ENCODE assay signal across 14 mouse cellular contexts in the genomic region with DNA sequence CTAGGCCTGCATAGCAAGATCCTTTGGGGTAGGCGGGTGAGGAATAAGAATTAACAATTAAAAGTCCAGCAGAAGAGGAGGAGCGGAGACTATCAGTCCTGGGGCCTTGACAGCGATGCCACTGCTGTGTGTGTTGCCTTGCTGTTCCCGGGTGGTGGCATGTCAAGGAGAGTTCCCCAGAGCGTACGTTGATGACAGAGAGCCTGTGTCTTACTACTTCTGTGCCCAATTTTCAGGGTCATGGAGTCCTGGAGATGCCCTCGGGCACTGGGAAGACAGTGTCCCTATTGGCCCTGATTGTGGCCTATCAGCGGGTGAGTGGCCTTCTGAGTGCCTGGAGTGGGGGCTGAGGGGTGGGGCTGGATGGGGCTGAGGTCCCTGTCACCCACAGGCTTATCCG. TPM values are rescaled to one million over a fixed set of nuclear protein-coding genes. Genes with fewer than 3 reads are reported as not detected.
DNase-seq lines count a peak whose midpoint lies in the region; ATAC-seq and TF ChIP-seq lines count a peak whose summit lies in the region.
"Had no signal": no experiment of that assay in that cellular context is flagged by ENCODE, and none has a peak within 500 bp of the region (broad histone marks: within the 10 kb centered on the region; RNA-seq: fewer than 3 reads in every experiment).

No protein-coding gene starts in this region.

- H3K27me3 ChIP-seq in liver, embryonic 12.5 days (replicated peaks), result no peaks in the 10 kb centered on the region
- H3K27me3 ChIP-seq in liver, postnatal 0 days (ENCODE audit: insufficient read depth, low read length), result no peaks in the 10 kb centered on the region
- H3K27me3 ChIP-seq: heart, embryonic 13.5 days had no signal

- H3K4me3 ChIP-seq in liver, embryonic 12.5 days, result no peak overlapping the region
- H3K4me3 ChIP-seq in liver, postnatal 0 days (ENCODE audit: low read depth, low read length), result no peak overlapping the region

- 87% methylated on average over 9 of the region's 9 CpGs for WGBS in liver, embryonic 12.5 days (ENCODE audit: insufficient replicate concordance)
- 85% methylated on average over 9 of the region's 9 CpGs for WGBS in liver, postnatal 0 days (ENCODE audit: insufficient replicate concordance)

- peaks cover 31% of the 10 kb centered on the region for H3K4me1 ChIP-seq in liver, embryonic 12.5 days
- peaks cover 10% of the 10 kb centered on the region for H3K4me1 ChIP-seq in liver, postnatal 0 days (ENCODE audit: insufficient read depth)

- H3K9ac ChIP-seq in liver, embryonic 12.5 days, result no peak overlapping the region
- no peak overlapping the region for H3K9ac ChIP-seq in liver, postnatal 0 days (replicated peaks)

- TF ChIP-seq EP300 in liver, postnatal 0 days (IDR thresholded peaks at IDR 0.05; ENCODE audit: low read depth), result no peak

- no peak for ATAC-seq in liver, embryonic 12.5 days
- no peak for ATAC-seq in liver, postnatal 0 days

- H3K27ac ChIP-seq in liver, embryonic 12.5 days, result no peak overlapping the region
- no peak overlapping the region for H3K27ac ChIP-seq in liver, postnatal 0 days (ENCODE audit: low read depth)
- H3K27ac ChIP-seq: heart, embryonic 13.5 days had no signal

- TF ChIP-seq CTCF in liver, postnatal 0 days (IDR thresholded peaks at IDR 0.05; ENCODE audit: low read depth), result no peak

- H3K36me3 ChIP-seq in liver, embryonic 12.5 days, result peaks cover 52% of the 10 kb centered on the region
- peaks cover 27% of the 10 kb centered on the region for H3K36me3 ChIP-seq in liver, postnatal 0 days (replicated peaks; ENCODE audit: insufficient read depth, low read length)

- no peaks in the 10 kb centered on the region for H3K9me3 ChIP-seq in liver, embryonic 12.5 days (replicated peaks)
- H3K9me3 ChIP-seq in liver, postnatal 0 days (ENCODE audit: low read length), result no peaks in the 10 kb centered on the region
- H3K9me3 ChIP-seq: heart, embryonic 13.5 days had no signal

- peak; percentile 42 for DNase-seq in adrenal gland, adult 8-10 months
- DNase-seq in adrenal gland, adult 18-20 months (ENCODE audit: low spot score in 2 of 2), result no peak
- DNase-seq in liver, postnatal 0 days, result no peak
- DNase-seq in testis, postnatal 14 days (ENCODE audit: low spot score), result peak; percentile 46
- no peak for DNase-seq in testis, postnatal 10 days (ENCODE audit: low spot score)
- DNase-seq in urinary bladder, postnatal 14 days (ENCODE audit: low spot score), result no peak
- DNase-seq in Muller cell, postnatal 12 days (ENCODE audit: inconsistent ontology term), result no peak
- DNase-seq: cerebellum, postnatal 36 days; gastrocnemius, postnatal 36 days; kidney, adult 2 months; lung, postnatal 4 days; thymus, postnatal 25 days had no signal

- 0 out of 2 replicates have a peak overlapping the region, but pooled peaks have one; percentile 93 for H3K4me2 ChIP-seq in liver, embryonic 12.5 days
- H3K4me2 ChIP-seq in liver, postnatal 0 days (ENCODE audit: low read depth, low read length), result no peak overlapping the region

RNA-seq across cellular contexts. Expression of a gene that starts 1.9 kb away (rescaled TPM):
- total RNA-seq in adrenal gland, adult 8-10 months (2022), result 10 to 100 TPM; 31.0 to 44.8 (median 39.2) TPM
- total RNA-seq in adrenal gland, adult 18-20 months (2021), result 10 to 100 TPM; 27.1 to 30.9 TPM
- 9.9 and 10.9 TPM in 2 replicates for polyA plus RNA-seq in liver, embryonic 12.5 days (2016; fragmentation: Nextera tagmentation; extraction: Ambion mirVana)
- 3.8 and 4.6 TPM in 2 replicates for polyA plus RNA-seq in liver, postnatal 0 days (2015; fragmentation: Nextera tagmentation; extraction: Ambion mirVana)

RNA-seq across cellular contexts. Expression of a gene that starts 20.2 kb away (rescaled TPM):
- 10 to 100 TPM in 1 of 4 experiments, 1 to 10 TPM in 2, under 1 TPM in 1; 0.61 to 13.6 (median 5.5) TPM for total RNA-seq in adrenal gland, adult 8-10 months (2022)
- 1 to 10 TPM; 1.3 to 3.7 TPM for total RNA-seq in adrenal gland, adult 18-20 months (2021)
- 0.58 and 1.2 TPM in 2 replicates for polyA plus RNA-seq in liver, embryonic 12.5 days (2016; fragmentation: Nextera tagmentation; extraction: Ambion mirVana)
- polyA plus RNA-seq in liver, postnatal 0 days (2015; fragmentation: Nextera tagmentation; extraction: Ambion mirVana), result 0.12 and 0.32 TPM in 2 replicates

RNA-seq across cellular contexts. Expression of a gene that starts 20.9 kb away (rescaled TPM):
- not detected for total RNA-seq in adrenal gland, adult 8-10 months (2022)
- 10 to 100 TPM in 1 of 2 experiments, not detected in 1; 14.7 TPM for total RNA-seq in adrenal gland, adult 18-20 months (2021)
- polyA plus RNA-seq in liver, embryonic 12.5 days (2016; fragmentation: Nextera tagmentation; extraction: Ambion mirVana), result 0.15 and 0.20 TPM in 2 replicates
- 5.3 and 94.1 TPM in 2 replicates for polyA plus RNA-seq in liver, postnatal 0 days (2015; fragmentation: Nextera tagmentation; extraction: Ambion mirVana)

RNA-seq across cellular contexts. Expression of a gene that starts 24.2 kb away (rescaled TPM):
- total RNA-seq in adrenal gland, adult 8-10 months (2022), result 10 to 100 TPM in 1 of 4 experiments, 1 to 10 TPM in 3; 6.4 to 12.5 (median 8.4) TPM
- total RNA-seq in adrenal gland, adult 18-20 months (2021), result 1 to 10 TPM; 5.9 to 6.7 TPM
- polyA plus RNA-seq in liver, embryonic 12.5 days (2016; fragmentation: Nextera tagmentation; extraction: Ambion mirVana), result 1.7 and 1.9 TPM in 2 replicates
- 0.47 and 0.69 TPM in 2 replicates for polyA plus RNA-seq in liver, postnatal 0 days (2015; fragmentation: Nextera tagmentation; extraction: Ambion mirVana)

RNA-seq across cellular contexts. Expression of a gene that starts 24.4 kb away (rescaled TPM):
- 10 to 100 TPM; 12.9 to 15.2 (median 13.5) TPM for total RNA-seq in adrenal gland, adult 8-10 months (2022)
- 10 to 100 TPM; 13.3 to 13.7 TPM for total RNA-seq in adrenal gland, adult 18-20 months (2021)
- 19.5 and 19.9 TPM in 2 replicates for polyA plus RNA-seq in liver, embryonic 12.5 days (2016; fragmentation: Nextera tagmentation; extraction: Ambion mirVana)
- 7.7 and 7.8 TPM in 2 replicates for polyA plus RNA-seq in liver, postnatal 0 days (2015; fragmentation: Nextera tagmentation; extraction: Ambion mirVana)

Comparison
In these comparisons a context has a peak if more than half of its experiments do, and no peak if none do; other contexts are left out.
1. DNase-seq: peak in adrenal gland, adult 8-10 months (single experiment) and testis, postnatal 14 days (single experiment); none in adrenal gland, adult 18-20 months (0 of 2), liver, postnatal 0 days (single experiment), testis, postnatal 10 days (single experiment), urinary bladder, postnatal 14 days (single experiment) and Muller cell, postnatal 12 days (single experiment).